Mouse (Mus musculus): ENCODE data around the gene Nadk2.

DNA sequence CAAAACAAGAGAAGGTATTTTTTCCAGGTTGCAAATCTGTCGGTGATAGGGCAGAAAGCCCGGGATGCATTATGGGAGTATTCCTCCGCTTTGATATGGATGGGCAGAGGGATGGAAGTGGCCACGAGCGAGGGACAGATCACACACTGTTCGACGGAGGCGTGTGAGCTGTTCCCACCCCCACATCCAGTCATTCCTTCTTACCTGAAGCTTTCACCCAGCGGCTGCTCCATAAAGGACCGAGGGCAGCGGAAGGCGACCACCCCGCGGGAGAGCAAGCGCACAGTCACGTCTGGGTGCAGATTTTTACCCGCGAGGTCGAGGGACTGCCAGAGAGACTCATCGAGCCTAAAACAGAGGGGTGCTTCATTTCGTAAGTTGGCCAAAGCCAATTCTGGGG is 53.8 kb downstream of the Nadk2 start:
- TF ChIP-seq CTCF (conservative IDR thresholded peaks at IDR 0.05; ENCODE audit: low read length) (no peak), POU5F1 (IDR thresholded peaks at IDR 0.05; ENCODE audit: borderline replicate concordance, low read length) (no peak)
